Mouse (Mus musculus) G1E (cell line): ENCODE data around the gene Lrrc63.
"Not testable (repeated sequence)": the region's sequence is repeated elsewhere in the genome, so short reads cannot be mapped to it uniquely, and the experiment has no call there.

ENCODE experiments used
- CTCF ChIP-seq: IDR thresholded peaks from 2 replicates; pipeline ENCODE4 v1.5.1; 2012; ENCODE audit warnings: low read depth, low read length, inconsistent platforms, mixed read lengths
- GATA1 ChIP-seq: IDR thresholded peaks from 2 replicates; pipeline ENCODE4 v1.6.1; 2012; ENCODE audit warnings: borderline replicate concordance, low read length, inconsistent platforms, mixed read lengths
- POLR2AphosphoS5 ChIP-seq: IDR thresholded peaks from 2 replicates; pipeline ENCODE4 v1.6.1; 2012; ENCODE audit warnings: low read depth, low read length, inconsistent platforms; ENCODE audit not compliant: insufficient replicate concordance
- TAL1 ChIP-seq: conservative IDR thresholded peaks from 2 replicates; pipeline ENCODE4 v1.6.1; 2012; ENCODE audit warnings: low read depth, low read length, inconsistent platforms, mixed read lengths

GRCm38 (mm10) chr14:75147706-75148105, 17.0 kb upstream of the Lrrc63 start:
- TF ChIP-seq TAL1, CTCF, GATA1, POLR2AphosphoS5: not testable (repeated sequence)
